Mouse (Mus musculus) urinary bladder, postnatal 25 days (tissue): ENCODE results near the gene Ccdc88c.

ENCODE experiments used
- DNase-seq: peaks from one replicate; pipeline ENCODE4 v3.0.0; 2022; ENCODE audit warnings: low spot score

The Ccdc88c gene

DNA sequence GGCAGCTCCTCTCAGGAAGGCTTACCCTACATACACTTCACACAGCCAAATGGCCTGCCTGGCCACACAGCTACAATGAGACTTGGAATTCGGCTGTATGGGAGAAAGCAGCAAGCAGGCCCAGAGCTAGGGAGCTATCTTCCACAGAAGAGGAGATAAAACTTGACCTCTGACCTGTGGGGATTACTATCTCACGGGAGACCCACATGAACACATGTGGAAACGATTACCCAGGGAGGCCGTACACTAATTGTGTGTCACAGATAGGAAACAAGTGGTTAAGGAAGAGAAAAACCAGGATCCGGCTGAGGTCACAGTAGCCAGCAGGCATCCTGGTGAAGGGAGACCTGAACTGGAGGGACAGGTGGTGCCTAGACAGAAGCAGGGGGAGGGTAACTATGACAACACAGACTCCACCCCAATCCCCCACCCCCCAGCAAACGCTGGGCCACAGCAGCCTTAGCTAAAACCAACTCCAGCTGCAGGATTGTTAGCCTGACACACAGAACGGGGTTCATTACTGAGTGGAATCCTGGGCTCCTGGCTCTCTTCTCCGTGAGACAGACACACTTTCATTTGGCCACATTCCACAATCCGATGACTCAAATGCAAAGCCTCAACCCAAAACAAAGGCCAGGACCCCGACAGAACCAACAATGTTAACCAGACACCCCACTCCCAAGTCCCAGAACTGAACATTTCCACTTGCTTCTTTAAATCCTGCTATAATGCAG, 30.9 kb downstream of the Ccdc88c start:
- no peak for DNase-seq

GRCm38 (mm10) chr12:100996378-100996898, 32.4 kb downstream of the Ccdc88c start:
- no peak for DNase-seq

GRCm38 (mm10) chr12:100995607-100996377, 33.1 kb downstream of the Ccdc88c start:
- DNase-seq = no peak

DNA sequence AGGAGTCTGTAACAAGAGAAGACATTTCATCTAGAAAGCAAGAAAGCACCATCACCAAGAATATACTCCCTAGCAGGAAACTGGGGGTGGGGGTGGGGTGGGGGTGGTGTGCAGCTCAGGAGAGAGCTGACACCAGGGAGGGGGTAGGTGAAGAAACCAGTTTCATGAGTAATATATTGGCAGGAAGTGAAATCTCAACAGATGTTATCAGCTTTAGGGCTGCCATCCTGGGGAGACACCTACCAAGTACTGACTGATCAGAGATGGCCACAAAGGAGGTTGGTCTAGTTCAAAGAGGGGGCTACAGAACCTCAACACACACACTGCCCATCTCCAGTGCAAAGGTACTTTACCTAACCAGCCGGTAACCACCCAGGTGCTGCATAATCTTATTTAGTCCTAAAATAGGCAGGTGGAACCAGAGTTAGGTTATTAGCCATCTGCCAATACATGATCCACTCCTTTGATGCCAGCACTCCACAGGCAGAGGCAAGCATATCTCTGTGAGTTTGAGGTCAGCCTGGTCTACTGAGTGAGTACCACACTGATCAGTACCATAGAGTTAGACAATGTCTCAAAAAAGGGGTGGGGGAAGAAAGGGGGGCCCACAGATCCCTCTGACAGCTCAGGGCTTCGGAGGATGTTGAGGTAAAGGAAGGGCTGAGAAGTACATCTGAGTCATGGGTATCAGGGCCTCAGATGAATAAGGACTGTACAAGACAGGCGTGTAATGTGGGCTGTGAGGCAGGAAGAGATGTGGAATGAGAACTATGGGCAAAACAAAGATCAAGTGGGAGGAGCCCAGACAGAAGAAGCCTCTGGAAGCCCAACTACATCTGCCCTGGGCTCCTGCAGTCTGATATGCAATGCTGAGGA, 34.5 kb downstream of the Ccdc88c start:
- no peak for DNase-seq

GRCm38 (mm10) chr12:100993146-100993545, 35.7 kb downstream of the Ccdc88c start:
- no peak for DNase-seq

DNA sequence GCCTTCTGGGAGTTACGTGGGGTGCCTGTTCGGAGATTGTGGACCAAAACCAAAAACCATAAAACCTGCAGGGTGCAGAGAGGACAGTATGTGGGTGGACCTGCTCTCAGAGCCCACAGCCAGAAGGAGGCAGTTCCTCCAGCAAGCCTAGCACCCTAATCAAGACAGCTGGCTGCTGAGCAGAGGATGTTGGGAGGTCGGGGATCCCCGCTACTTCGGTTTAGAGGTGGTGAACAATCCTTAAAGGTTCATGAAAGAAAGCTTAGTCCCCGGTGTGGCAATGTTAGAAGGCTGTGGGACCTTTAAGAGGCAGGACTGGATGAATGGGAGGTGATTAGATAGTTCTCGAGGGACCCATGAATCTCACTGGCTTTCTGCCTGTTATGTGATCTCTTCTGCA, 36.4 kb downstream of the Ccdc88c start:
- no peak for DNase-seq

GRCm38 (mm10) chr12:100991119-100991518, 37.7 kb downstream of the Ccdc88c start:
- DNase-seq = no peak

GRCm38 (mm10) chr12:100990291-100990690, 38.6 kb downstream of the Ccdc88c start:
- no peak for DNase-seq

GRCm38 (mm10) chr12:100989780-100990288, 39.0 kb downstream of the Ccdc88c start:
- no peak for DNase-seq

GRCm38 (mm10) chr12:100988324-100989130, 40.3 kb downstream of the Ccdc88c start:
- no peak for DNase-seq

DNA sequence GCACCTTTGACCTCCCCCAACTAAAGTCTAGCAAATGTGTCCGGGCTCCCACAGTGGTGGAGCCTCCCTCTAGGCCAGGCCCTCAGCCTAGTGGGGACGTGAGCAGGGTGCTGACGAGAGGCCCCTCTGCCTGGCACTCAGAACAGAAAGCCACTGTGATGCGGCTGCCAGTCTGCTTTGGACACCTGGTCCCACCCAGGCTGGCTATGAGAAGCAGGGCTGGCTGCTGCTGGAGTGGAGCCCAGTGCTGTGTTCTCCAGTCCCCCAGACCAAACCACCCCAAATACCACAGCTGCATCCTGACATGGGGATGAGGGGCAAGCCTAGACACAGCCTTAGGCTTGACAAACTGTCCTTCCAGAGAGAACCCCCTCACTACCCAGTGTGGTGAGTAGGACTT, 42.4 kb downstream of the Ccdc88c start:
- no peak for DNase-seq

GRCm38 (mm10) chr12:100985793-100986157, 43.1 kb downstream of the Ccdc88c start:
- DNase-seq = no peak

DNA sequence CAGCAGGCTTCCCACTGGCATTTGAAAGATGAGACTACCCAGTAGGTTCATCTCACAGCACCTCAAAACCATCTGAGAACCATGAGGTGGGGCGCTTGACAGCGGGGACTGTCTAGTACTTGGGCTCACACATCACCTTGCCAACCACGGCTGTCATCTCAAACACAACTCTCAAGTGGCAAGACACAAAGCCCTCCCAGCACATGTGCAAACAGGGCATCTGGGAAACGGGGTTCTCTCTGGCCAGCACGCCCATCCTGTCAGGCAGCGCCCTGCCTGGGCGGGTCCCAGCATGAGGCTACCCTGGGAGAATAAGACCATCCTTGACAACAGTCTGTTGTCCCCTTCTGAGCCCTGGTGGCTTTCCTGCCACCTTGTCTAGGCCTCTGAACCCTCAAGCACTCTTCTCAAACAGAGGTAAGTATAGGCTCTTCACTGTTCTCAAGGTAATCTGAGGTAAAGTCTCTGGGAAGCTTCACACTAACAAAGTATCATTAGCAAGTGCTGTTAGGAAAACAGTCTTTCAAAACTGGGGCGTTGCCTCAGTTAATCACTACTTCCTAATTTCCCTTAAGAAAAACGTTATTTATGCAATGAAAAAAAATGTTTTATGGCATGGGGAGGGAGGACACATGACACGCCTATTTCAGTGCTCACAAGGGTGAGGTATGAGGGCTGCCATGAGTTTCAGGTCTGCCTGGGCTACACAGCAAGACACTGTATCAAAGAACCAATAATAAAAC, 43.6 kb downstream of the Ccdc88c start:
- no peak for DNase-seq

DNA sequence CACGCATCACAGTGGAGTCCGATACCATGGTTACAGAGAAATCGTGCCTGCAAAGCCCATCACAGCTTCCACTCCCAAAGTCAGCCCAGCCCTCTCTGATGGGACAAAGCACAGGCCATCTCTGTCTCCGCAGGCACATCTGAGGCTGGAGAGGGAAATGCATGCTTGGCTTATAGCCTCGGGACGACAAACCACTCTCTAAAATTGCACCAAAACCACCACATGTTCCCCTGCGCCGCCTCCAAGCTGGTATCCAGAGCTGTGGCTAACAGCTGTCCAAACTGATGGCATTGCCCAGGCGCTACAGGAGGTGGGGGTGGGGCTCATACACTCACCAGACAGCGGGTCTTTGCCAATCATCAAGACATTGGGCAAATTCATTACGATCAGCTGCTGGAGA, 45.3 kb downstream of the Ccdc88c start:
- DNase-seq = no peak

GRCm38 (mm10) chr12:100982217-100982616, 46.6 kb downstream of the Ccdc88c start:
- DNase-seq = no peak

DNA sequence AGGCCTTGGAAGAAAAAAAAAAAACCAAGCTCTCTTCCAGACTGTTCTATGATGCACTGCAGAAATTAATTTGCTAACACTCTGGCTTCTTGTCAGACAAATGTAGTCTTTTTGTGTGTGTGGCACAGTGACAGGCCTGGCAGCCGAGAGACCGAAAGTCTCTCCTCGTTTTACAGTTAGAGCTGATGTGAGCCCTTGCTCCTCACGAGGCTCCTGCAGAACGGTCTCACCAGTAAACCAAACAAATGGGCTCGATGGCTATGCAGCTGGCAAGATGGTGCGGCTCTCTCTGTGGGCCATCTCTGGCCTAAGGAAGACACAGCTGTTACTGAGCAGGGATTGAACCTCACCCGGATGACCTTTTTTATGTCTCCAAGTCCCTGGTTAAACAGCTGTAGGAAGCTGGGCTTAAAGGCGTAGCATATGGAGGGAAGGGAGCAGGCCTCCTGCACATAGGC, 48.3 kb downstream of the Ccdc88c start:
- no peak for DNase-seq

DNA sequence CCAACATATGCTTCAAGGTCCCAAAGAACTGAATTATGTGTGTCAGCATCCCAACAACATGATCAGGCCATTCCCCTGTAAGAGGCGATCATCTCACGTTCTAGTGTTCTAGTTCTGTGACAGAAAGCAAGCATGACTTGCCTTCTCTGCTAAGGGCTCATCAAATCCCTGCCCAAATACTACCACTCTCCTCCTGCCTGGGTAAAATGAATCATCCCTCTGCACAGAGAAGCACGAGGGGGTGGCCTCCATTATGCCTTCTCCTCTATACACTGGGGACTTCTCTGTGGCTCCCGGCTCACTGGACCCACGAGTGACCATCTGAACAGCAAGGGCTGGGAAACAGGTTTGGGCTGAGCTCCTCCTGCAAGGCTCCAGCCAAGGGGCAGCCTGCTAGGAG, 49.2 kb downstream of the Ccdc88c start:
- DNase-seq = no peak

- DNase-seq = no peak
Measured at GRCm38 (mm10) chr12:100977958-100978725, 50.7 kb downstream of the Ccdc88c start.

DNA sequence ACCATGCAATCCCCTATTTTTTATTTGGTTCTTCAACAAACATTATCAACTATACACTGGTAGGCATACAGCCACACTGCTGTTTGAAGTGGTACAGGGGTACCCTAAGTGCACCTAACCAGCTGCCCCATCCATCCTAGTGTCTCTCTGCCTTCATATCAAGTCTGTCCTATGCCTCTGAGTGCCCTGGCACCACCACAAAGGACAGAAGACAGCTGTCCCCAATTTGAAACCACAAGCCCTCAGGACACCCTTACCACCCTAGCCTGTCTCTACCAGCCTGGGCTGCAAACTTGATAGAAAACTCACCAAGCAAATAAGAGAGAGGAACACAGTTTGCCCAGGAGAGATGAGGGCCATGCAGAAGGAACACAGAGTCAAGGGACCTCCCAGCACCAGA, 51.3 kb downstream of the Ccdc88c start:
- DNase-seq = no peak

DNA sequence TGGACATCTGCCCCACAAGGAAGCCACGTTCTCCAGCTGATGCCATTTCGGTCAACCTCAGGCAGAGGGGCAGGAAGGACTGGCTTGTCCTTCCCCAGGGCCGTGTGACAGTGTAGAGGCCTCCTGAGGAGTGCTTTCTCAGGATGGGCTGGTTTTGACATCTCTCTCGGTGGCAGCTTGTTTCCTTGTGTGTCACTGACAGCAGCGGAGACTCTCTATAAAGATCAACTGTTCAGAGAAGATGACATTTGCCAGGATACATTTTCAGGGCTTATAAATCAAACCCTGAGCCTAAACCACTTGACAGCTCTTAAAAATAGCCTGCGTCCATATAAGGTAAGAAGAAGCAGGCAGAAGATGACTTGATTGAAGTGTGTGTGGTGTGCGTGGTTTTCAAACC, 59.0 kb downstream of the Ccdc88c start:
- no peak for DNase-seq
